Mouse (Mus musculus) olfactory bulb, adult 2 months (tissue): ENCODE measurements around the gene Gpd1l.

Experiments
- CTCF ChIP-seq: fragments of 200-500 bp; IDR thresholded peaks from 2 replicates; pipeline ENCODE4 v1.5.1; 2012; ENCODE audit warnings: low read depth, mild to moderate bottlenecking, low read length, moderate library complexity; ENCODE audit not compliant: insufficient read depth
- POLR2A ChIP-seq: fragments of 200-500 bp; IDR thresholded peaks from 2 replicates; pipeline ENCODE4 v1.6.1; 2012; ENCODE audit warnings: mild to moderate bottlenecking, low read depth, low read length, moderate library complexity; ENCODE audit not compliant: insufficient read depth

- TF ChIP-seq POLR2A (peak; percentile 54; the same call in 1 of the 2 replicates), CTCF (no peak)
Measured at GRCm38 (mm10) chr9:114933723-114934171, at the start of gene Gpd1l.
